Mouse (Mus musculus): ENCODE measurements around the gene Stub1. TPM values are rescaled to one million over a fixed set of nuclear protein-coding genes. Genes with fewer than 3 reads are reported as not detected.

The Stub1 gene
- polyA plus RNA-seq (2017; shearing (Covaris generic)): 100 to 1,000 TPM; 170 to 205 TPM

GRCm38 (mm10) chr17:25833291-25833663 is at the start of gene Stub1:
Gene Stub1 (minus strand): TSS chr17:25833404.

GRCm38 (mm10) chr17:25880196-25880910 is 47.1 kb upstream of the Stub1 start, which contains the start of gene Wfikkn1:
Gene Wfikkn1 (minus strand): TSS chr17:25880858.

GRCm38 (mm10) chr17:25874721-25875170 is 41.5 kb upstream of the Stub1 start, which contains the start of gene Mettl26:
Gene Mettl26 (plus strand): TSS chr17:25875074.

GRCm38 (mm10) chr17:25868601-25869191 is 35.5 kb upstream of the Stub1 start, which contains the start of gene Mcrip2:
Gene Mcrip2 (minus strand): TSS chr17:25868764.

GRCm38 (mm10) chr17:25860832-25861703 is 27.9 kb upstream of the Stub1 start, which contains the start of gene Wdr90:
Gene Wdr90 (minus strand): TSS chr17:25861501.

GRCm38 (mm10) chr17:25844396-25844901 is 11.2 kb upstream of the Stub1 start, which contains the start of gene Rhot2:
Gene Rhot2 (minus strand): TSS chr17:25844851.

GRCm38 (mm10) chr17:25841117-25841880 is 8.1 kb upstream of the Stub1 start, which contains the start of gene Gm20683:
Gene Gm20683 (minus strand): TSS chr17:25841763.

GRCm38 (mm10) chr17:25837076-25837410 is 3.8 kb upstream of the Stub1 start, which contains the start of gene Rhbdl1:
Gene Rhbdl1 (minus strand): TSS chr17:25837295.

GRCm38 (mm10) chr17:25828712-25829557 is 4.3 kb downstream of the Stub1 start, which contains the start of gene Jmjd8:
Gene Jmjd8 (plus strand): TSS chr17:25828867.

GRCm38 (mm10) chr17:25823452-25823851 is 9.8 kb downstream of the Stub1 start, which contains the start of gene Wdr24:
Gene Wdr24 (plus strand): TSS chr17:25823627.

GRCm38 (mm10) chr17:25808789-25809605 is 24.2 kb downstream of the Stub1 start, which contains the start of gene Fbxl16:
Gene Fbxl16 (plus strand): TSS chr17:25809085.

GRCm38 (mm10) chr17:25796951-25797369 is 36.2 kb downstream of the Stub1 start, which contains the start of gene Metrn:
Gene Metrn (minus strand): TSS chr17:25797136.

GRCm38 (mm10) chr17:25795609-25796092 is 37.6 kb downstream of the Stub1 start, which contains the start of gene AC134908.4:
Gene AC134908.4 (minus strand): TSS chr17:25795659.

GRCm38 (mm10) chr17:25792615-25793014 is 40.6 kb downstream of the Stub1 start, which contains the start of gene Fam173a:
Gene Fam173a (minus strand): TSS chr17:25792901.

GRCm38 (mm10) chr17:25786280-25786679 is 46.9 kb downstream of the Stub1 start, which contains the start of gene Ccdc78:
Gene Ccdc78 (plus strand): TSS chr17:25786580.

GRCm38 (mm10) chr17:25785281-25785745 is 47.9 kb downstream of the Stub1 start, which contains the start of gene Haghl:
Gene Haghl (minus strand): TSS chr17:25785673.

Measured in inflammation-experienced regulatory T-cells (primary cell).